Mouse (Mus musculus): ENCODE measurements around the gene Lrrc23. TPM values are rescaled to one million over a fixed set of nuclear protein-coding genes. Genes with fewer than 3 reads are reported as not detected.

Lrrc23 gene
- polyA plus RNA-seq, 1 experiment from 2014 or later, result 0.43 TPM

- 78% methylated on average over 10 of the region's 10 CpGs for WGBS
- Histone ChIP-seq H3K4me1 (replicated peaks; ENCODE audit: insufficient read depth, low read length) (0 out of 2 replicates have a peak, but pooled peaks cover 8% of the 10 kb centered on the region), H3K36me3 (ENCODE audit: insufficient read depth, low read length) (peaks cover 15% of the 10 kb centered on the region; the same call in 1 of the 2 replicates), H3K9me3 (replicated peaks; ENCODE audit: low read length) (no peaks in the 10 kb centered on the region), H3K9ac (ENCODE audit: low read depth, low read length) (no peak overlapping the region), H3K4me2 (ENCODE audit: low read length) (no peak overlapping the region), H3K27ac (peak overlapping the region; percentile 68), H3K4me3 (replicated peaks; ENCODE audit: low read depth, low read length) (no peak overlapping the region), H3K27me3 (ENCODE audit: insufficient read depth, low read length) (no peaks in the 10 kb centered on the region)
- ATAC-seq (replicated peaks; ENCODE audit: low FRiP score, low read depth) (no peak), DNase-seq (ENCODE audit: low spot score) (no peak)
- TF ChIP-seq CTCF (IDR thresholded peaks at IDR 0.05; ENCODE audit: low read depth), result no peak
Observed at GRCm38 (mm10) chr6:124739231-124739796, 40.2 kb downstream of the Lrrc23 start.

GRCm38 (mm10) chr6:124738511-124739023 is 41.0 kb downstream of the Lrrc23 start, which contains the start of gene Ptpn6:
Gene Ptpn6 (minus strand): TSS chr6:124738714.
- Histone ChIP-seq H3K9ac (ENCODE audit: low read depth, low read length) (peak within 1 kb of the TSS; percentile 38; the same call in 1 of the 2 replicates), H3K4me3 (replicated peaks; ENCODE audit: low read depth, low read length) (peak within 1 kb of the TSS; percentile 15; the same call in 1 of the 2 replicates), H3K36me3 (ENCODE audit: insufficient read depth, low read length) (peaks cover 8% of the 10 kb centered on the region; the same call in 1 of the 2 replicates), H3K27ac (peak within 1 kb of the TSS; percentile 68), H3K4me1 (replicated peaks; ENCODE audit: insufficient read depth, low read length) (0 out of 2 replicates have a peak, but pooled peaks cover 8% of the 10 kb centered on the region), H3K9me3 (replicated peaks; ENCODE audit: low read length) (no peaks in the 10 kb centered on the region), H3K4me2 (ENCODE audit: low read length) (peak within 1 kb of the TSS; percentile 28), H3K27me3 (ENCODE audit: insufficient read depth, low read length) (no peaks in the 10 kb centered on the region)
- 22% methylated on average over 15 of the region's 15 CpGs for WGBS
- TF ChIP-seq CTCF (IDR thresholded peaks at IDR 0.05; ENCODE audit: low read depth), result peak; percentile 17; the same call in 1 of the 2 replicates
- ATAC-seq (replicated peaks; ENCODE audit: low FRiP score, low read depth) (peak; percentile 77), DNase-seq (ENCODE audit: low spot score) (peak; percentile 86)

- no peaks in the 10 kb centered on the region for H3K27me3 ChIP-seq (ENCODE audit: insufficient read depth, low read length)
- ATAC-seq (replicated peaks; ENCODE audit: low FRiP score, low read depth) (no peak), DNase-seq (ENCODE audit: low spot score) (no peak)
- no peak for TF ChIP-seq CTCF (IDR thresholded peaks at IDR 0.05; ENCODE audit: low read depth)
- no peaks in the 10 kb centered on the region for H3K9me3 ChIP-seq (replicated peaks; ENCODE audit: low read length)
- H3K9ac ChIP-seq (ENCODE audit: low read depth, low read length), result no peak overlapping the region
- H3K36me3 ChIP-seq (ENCODE audit: insufficient read depth, low read length), result no peaks in the 10 kb centered on the region
- 88% methylated on average over 11 of the region's 11 CpGs for WGBS
- 0 out of 2 replicates have a peak, but pooled peaks cover 12% of the 10 kb centered on the region for H3K4me1 ChIP-seq (replicated peaks; ENCODE audit: insufficient read depth, low read length)
- H3K4me2 ChIP-seq (ENCODE audit: low read length), result no peak overlapping the region
- H3K27ac ChIP-seq, result no peak overlapping the region
- H3K4me3 ChIP-seq (replicated peaks; ENCODE audit: low read depth, low read length), result no peak overlapping the region
Observed at GRCm38 (mm10) chr6:124737040-124737439, 42.5 kb downstream of the Lrrc23 start.

- no peaks in the 10 kb centered on the region for H3K27me3 ChIP-seq (ENCODE audit: insufficient read depth, low read length)
- TF ChIP-seq CTCF (IDR thresholded peaks at IDR 0.05; ENCODE audit: low read depth), result no peak
- no peak overlapping the region for H3K27ac ChIP-seq
- 0 out of 2 replicates have a peak, but pooled peaks cover 11% of the 10 kb centered on the region for H3K4me1 ChIP-seq (replicated peaks; ENCODE audit: insufficient read depth, low read length)
- no peak overlapping the region for H3K9ac ChIP-seq (ENCODE audit: low read depth, low read length)
- no peak overlapping the region for H3K4me2 ChIP-seq (ENCODE audit: low read length)
- 87% methylated on average over 3 of the region's 3 CpGs for WGBS
- H3K4me3 ChIP-seq (replicated peaks; ENCODE audit: low read depth, low read length), result no peak overlapping the region
- H3K9me3 ChIP-seq (replicated peaks; ENCODE audit: low read length), result no peaks in the 10 kb centered on the region
- no peaks in the 10 kb centered on the region for H3K36me3 ChIP-seq (ENCODE audit: insufficient read depth, low read length)
- no peak for ATAC-seq (replicated peaks; ENCODE audit: low FRiP score, low read depth)
- no peak for DNase-seq (ENCODE audit: low spot score)
Observed at GRCm38 (mm10) chr6:124734417-124734816, 45.1 kb downstream of the Lrrc23 start.

GRCm38 (mm10) chr6:124732476-124733370 is 46.8 kb downstream of the Lrrc23 start:
- TF ChIP-seq CTCF (IDR thresholded peaks at IDR 0.05; ENCODE audit: low read depth), result no peak
- 45% methylated on average over 19 of the region's 19 CpGs for WGBS
- Histone ChIP-seq H3K9ac (ENCODE audit: low read depth, low read length) (no peak overlapping the region), H3K9me3 (replicated peaks; ENCODE audit: low read length) (no peaks in the 10 kb centered on the region), H3K4me3 (replicated peaks; ENCODE audit: low read depth, low read length) (no peak overlapping the region), H3K4me2 (ENCODE audit: low read length) (no peak overlapping the region), H3K27me3 (ENCODE audit: insufficient read depth, low read length) (no peaks in the 10 kb centered on the region), H3K27ac (no peak overlapping the region), H3K4me1 (replicated peaks; ENCODE audit: insufficient read depth, low read length) (0 out of 2 replicates have a peak, but pooled peaks cover 3% of the 10 kb centered on the region), H3K36me3 (ENCODE audit: insufficient read depth, low read length) (no peaks in the 10 kb centered on the region)
- DNase-seq (ENCODE audit: low spot score) (peak; percentile 51), ATAC-seq (replicated peaks; ENCODE audit: low FRiP score, low read depth) (peak; percentile 44)

- Histone ChIP-seq H3K27me3 (ENCODE audit: insufficient read depth, low read length) (no peaks in the 10 kb centered on the region), H3K4me2 (ENCODE audit: low read length) (no peak overlapping the region), H3K4me3 (replicated peaks; ENCODE audit: low read depth, low read length) (no peak overlapping the region), H3K9me3 (replicated peaks; ENCODE audit: low read length) (no peaks in the 10 kb centered on the region), H3K27ac (no peak overlapping the region), H3K36me3 (ENCODE audit: insufficient read depth, low read length) (no peaks in the 10 kb centered on the region), H3K4me1 (replicated peaks; ENCODE audit: insufficient read depth, low read length) (0 out of 2 replicates have a peak, but pooled peaks cover 3% of the 10 kb centered on the region), H3K9ac (ENCODE audit: low read depth, low read length) (no peak overlapping the region)
- ATAC-seq (replicated peaks; ENCODE audit: low FRiP score, low read depth) (no peak), DNase-seq (ENCODE audit: low spot score) (no peak)
- no peak for TF ChIP-seq CTCF (IDR thresholded peaks at IDR 0.05; ENCODE audit: low read depth)
- WGBS, result 90% methylated on average over 7 of the region's 7 CpGs
Observed at GRCm38 (mm10) chr6:124731038-124731437, 48.5 kb downstream of the Lrrc23 start.
